Mouse (Mus musculus) layer of hippocampus, adult 9-10 months (tissue): ENCODE data around the gene Vcl.

Experiments used
- DNase-seq: peaks from one replicate; pipeline ENCODE4 v3.0.0; 2022; ENCODE audit warnings: low spot score

Gene Vcl

DNA sequence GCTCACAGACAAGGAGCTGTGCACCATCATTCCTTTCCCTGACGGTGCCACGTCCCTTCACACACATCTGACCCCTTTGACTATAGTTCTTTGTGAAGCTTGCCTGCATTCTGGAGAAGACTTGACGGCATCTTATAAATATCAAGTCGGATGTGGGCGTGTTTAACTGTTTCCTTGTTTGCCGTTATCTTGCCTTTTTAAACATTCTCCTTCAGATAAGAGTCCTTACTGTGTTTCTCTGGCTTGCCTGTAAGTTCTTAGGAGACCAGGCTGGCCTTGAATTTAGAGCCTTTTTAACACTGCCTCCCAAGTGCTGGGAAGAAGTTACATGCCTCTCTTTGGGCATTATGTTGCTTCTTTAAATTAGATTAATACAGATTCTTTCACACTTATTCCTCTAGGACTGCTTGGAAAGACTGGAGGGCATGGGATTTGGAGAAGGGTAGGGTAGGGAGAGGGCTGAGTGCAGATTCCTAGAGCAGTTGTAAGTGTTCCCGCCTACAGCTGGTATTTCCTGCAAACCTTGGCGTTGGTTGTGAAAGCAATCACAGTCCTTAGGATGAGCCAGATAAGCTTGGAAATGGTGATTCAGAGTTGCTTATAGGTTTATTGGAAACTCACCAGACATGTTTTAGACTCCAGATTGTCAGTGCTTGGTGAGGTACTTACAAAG is 136.4 kb downstream of the Vcl start:
- DNase-seq, result no peak

GRCm38 (mm10) chr14:21069594-21069993 is 140.4 kb downstream of the Vcl start:
- no peak for DNase-seq

- no peak for DNase-seq
Measured at GRCm38 (mm10) chr14:21073981-21074380, 144.8 kb downstream of the Vcl start.

GRCm38 (mm10) chr14:21074398-21075320 is 145.5 kb downstream of the Vcl start:
- DNase-seq, result no peak

DNA sequence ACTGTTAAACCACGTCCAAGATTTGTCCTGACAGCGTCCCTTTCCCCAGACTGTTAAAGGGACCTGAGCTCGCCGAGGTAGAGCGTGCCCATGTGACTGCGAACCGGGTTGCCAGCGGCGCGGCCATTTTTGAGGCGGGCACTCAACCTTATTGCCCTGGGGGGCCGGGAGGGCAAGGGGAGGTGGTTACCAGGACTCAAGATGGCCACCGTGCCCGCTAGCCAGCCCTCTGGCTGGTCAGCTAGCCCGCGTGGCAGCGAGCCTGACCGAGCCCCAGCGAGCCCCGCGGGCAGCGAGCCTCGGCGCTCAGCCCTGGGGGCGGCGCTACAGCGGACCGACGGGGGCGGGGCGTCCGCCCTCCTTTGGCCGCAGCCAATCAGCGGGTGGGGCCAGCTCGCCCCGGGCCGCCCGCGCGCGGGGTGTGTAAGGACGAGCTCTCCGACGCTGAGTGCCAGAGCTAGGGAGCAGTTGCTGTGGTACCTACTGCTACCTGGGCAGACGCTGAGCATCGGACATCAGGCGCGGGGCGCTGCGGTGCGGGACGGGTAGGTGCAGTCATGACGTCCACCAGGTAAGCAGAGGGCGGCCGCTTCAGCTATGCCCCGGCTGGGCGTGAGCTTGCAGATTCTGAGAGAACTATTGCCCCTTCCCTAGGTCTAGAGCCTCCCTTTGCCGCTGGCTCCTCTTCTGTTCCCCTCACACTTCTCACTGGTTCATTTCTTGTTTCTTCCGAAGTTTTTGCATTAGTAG is 146.7 kb downstream of the Vcl start:
- DNase-seq, result peak; percentile 63

DNA sequence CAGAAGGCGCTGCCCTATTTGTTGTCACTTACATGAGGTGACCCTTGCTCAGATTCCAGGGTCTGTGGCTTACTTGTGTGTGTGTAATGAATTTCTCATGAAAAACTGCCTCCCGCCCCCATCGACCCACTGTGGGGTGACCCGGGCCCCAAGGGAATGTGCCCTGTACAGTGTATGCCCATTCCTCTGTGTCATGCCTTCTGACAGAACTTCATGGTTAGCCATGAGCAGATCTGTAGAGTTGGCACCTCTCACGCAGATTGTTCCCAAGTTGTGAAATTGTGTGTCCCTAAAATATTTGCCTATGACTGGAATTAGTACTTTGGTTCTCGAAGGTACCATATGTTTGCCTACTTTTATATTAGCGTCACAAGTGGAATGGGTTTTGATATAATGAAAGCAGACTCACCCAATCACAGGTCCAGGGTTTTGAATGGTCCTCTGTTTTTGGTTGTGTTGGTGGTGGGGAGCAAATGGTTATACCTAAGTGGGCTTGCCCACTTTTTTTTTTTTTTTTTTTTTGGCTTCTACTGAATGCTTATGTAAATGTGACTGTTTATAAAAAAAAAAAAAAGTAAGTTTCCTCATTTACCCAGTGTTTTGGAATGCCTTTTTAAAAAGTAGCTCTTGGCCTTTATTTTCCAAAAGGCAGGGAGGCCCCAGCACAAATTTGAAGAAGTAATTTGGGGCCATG is 147.4 kb downstream of the Vcl start:
- DNase-seq, result no peak

DNA sequence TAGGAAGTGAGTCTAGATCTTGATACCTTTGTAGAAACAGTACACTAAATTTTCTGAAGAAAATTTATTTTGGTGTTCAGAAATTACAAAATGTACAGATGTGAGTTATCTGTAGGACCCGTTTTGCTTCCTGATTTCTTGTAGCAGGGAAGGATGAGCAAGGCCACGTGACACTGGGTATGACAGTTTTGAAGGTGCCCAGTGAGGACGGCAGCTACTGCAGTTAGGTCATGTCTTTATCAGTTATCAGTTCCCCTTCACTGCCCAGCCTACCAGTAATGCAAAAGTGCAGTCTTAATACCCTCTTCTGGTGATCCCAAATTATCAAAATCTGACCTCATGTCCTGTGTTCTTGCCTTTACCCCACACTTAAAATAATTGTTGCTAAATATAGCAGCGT is 148.7 kb downstream of the Vcl start:
- no peak for DNase-seq

DNA sequence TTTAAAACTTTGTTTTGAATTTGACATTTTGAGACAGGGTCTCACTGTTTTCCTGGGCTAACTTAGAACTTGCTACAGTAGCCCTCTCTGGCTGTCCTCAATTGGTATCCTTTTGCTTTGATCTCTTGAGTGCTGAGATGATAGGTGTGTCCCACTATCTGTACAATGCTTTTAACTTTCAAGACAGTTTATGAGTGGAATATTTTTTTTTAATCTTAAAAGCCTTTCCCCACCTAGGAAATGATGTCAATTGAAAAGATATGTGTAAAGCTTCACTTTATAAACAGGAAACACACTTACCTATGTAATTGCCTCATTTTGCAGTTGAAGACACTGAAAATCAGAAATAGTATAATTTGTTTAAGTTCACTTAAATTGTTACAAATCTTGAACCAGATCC is 149.3 kb downstream of the Vcl start:
- no peak for DNase-seq

GRCm38 (mm10) chr14:21082823-21083222 is 153.6 kb downstream of the Vcl start:
- no peak for DNase-seq
